Mouse (Mus musculus): ENCODE data around the gene Gpsm3. TPM values are rescaled to one million over a fixed set of nuclear protein-coding genes. Genes with fewer than 3 reads are reported as not detected.

Gpsm3 gene
- polyA plus RNA-seq, 1 experiment, result 10.0 TPM

- DNase-seq (ENCODE audit: low read depth), result peak; percentile 100
These were observed 13.9 kb downstream of the Gpsm3 start, which contains the start of gene Rnf5 for GRCm38 (mm10) chr17:34603375-34604060. Gene Rnf5, minus strand, starts transcription at chr17:34603690.

DNA sequence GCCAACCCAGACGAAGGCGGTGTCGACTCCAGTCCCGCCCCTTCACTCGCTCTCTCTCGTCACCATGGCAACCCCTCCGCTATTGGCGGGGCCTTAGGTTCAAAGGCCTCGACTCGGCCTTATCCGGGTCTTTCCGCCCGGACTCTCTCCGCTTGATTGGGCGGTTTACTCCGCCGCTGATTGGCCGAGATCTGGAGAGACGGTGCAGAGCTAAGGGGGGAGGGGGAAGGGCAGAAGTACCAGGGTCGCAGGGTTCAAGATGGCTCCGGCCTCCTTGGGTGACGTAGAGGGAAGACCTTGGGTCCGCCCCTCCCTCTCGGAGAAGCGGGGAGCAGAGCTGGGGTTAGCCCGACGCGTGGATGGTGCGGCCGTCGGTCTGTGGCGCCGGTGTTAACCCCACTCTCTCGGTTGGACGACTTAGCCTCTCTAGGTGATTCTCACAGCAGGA, 14.5 kb downstream of the Gpsm3 start, which contains the start of gene Agpat1:
Agpat1 (plus strand) TSS at position 202 of the 448 bp plus-strand sequence.
- no peak for DNase-seq (ENCODE audit: low read depth)

DNA sequence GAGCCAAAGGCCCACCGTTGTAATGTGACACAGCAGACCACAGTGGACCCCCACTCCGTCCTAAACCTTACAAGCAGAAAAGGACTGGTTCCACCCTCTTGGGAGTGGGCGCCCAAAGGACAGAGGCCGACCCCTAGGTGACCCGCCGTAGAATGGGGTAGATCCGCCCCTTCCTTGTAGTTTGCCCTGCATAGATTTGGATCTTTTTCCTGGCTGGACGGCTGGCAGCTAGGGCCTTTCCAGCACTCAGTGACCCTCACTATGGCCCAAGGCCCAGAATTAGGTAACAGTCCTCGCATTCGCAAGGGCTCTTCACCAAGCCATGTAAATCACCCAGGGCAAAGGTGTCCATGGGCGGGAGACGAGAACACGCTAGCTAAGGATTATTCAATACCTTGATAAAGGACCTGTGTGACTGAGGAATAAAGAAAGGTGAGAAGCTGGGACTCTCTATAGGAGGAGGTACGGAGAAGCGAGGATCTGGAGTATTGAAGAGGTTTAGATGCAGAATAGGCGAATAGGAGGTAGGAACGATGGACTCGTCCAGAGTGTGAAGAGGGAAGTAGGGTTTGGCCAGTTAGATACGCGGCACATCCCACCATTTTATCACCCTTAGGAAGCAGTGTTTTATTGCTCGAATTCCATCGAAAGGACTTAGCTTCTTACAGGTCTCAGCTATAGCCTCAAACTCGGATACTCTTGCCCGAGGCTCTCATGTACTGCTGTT, 15.1 kb downstream of the Gpsm3 start:
- DNase-seq (ENCODE audit: low read depth), result no peak

DNA sequence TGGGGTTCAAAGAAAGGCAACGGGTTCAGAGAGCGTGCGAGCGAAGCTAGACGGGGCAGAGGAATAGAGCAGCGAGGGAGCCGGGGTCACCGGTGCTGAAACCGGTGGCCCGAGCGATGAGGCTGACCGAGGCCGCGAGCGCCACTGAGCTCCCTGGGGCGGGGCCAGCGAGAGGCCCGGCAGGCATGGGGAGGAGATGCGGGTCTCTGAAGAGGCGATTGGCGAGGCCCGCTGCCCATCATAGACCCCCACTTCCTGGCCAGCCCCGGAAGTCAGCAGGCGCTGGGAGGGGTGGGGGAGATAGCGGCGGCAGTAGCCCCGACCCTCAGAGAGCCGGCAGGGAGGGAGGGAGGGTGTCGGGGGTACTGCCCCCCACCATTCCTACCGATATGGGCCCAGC, 16.0 kb downstream of the Gpsm3 start:
- no peak for DNase-seq (ENCODE audit: low read depth)

GRCm38 (mm10) chr17:34606186-34607039, 16.8 kb downstream of the Gpsm3 start:
- DNase-seq (ENCODE audit: low read depth), result no peak

DNA sequence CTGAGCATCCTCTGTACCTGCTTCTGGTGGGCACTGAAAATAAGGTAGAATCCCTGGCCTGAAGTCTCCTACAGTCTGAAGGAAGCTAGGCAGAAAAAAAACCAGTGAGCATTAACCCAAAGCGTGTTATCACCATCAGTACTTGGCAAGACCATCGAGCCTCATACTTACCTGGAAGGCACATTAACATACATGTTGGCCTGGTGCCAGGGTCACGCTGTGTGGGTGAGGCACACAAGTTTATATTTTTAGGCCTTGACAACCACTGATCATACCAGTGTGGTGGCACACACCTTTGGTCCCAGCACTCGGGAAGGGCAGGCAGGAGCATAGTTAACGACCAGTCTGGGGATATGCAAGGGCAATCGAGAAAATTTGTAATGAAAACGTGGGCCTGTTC, 18.4 kb downstream of the Gpsm3 start:
- DNase-seq (ENCODE audit: low read depth), result no peak

DNA sequence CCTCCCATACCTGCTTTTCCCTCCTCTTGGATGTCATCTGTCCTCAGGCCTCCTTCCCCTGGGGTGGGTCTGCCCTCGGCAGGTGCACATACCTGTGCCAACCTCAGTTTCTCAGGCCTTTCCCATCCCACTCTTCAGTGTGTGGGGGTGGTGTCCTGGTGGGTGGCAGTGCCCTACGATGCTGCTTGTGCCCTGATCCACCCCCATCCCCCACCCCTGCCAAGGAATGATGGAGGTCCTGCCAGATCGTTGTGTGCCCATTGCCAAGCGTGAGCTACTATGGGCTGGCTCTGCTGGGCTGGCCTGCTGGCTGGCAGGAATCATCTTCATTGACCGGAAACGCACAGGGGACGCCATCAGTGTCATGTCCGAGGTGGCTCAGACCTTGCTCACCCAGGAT, 21.4 kb downstream of the Gpsm3 start:
- no peak for DNase-seq (ENCODE audit: low read depth)

DNA sequence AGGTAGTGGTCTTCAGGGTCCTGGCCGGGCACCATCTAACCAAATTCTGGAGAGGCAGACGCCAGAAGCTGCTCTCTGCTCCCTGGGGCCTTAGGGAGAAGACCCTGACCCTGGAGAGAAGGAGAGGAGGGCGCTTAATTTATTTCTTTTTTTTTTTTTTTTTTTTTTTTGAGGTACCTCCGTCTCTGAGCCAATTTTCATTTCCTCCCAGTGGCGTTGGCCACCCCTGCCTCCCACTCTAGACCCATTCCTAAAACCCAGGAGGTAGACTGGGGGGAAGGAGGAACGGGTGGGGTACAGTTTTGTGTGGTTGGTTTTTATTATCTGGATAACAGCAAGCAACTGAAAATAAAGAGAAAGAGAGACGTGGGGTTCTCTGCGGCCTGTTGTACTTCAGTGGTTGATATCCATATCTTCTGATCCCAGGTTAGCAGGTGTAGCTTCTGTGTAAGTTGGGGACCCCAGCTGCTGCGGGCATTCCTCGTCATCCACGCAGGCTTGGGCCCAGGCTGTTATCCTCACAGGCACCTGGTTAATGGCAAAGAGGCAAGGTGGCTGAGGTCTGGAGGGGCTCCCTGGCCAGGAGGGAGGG, 23.5 kb downstream of the Gpsm3 start:
- no peak for DNase-seq (ENCODE audit: low read depth)

DNA sequence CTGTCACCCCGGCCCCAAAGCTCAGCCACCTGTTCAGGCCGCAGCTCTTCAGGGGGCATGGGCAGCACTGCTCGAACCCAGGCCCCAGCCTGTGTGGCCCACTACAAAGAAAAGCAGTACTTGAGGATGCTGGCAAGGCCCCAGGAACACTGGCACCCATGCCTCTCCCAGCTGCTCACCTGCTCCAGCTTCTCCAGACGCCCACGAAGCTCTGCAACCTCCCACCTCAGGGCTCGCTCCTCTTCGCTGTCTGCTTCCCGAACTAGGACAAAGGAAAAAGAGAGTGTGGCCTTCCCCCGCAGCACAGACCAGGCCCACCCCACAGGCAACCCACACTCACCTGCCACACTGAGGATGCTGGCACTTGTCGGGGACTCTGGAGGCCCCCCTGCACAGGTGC, 24.2 kb downstream of the Gpsm3 start:
- DNase-seq (ENCODE audit: low read depth), result no peak

DNA sequence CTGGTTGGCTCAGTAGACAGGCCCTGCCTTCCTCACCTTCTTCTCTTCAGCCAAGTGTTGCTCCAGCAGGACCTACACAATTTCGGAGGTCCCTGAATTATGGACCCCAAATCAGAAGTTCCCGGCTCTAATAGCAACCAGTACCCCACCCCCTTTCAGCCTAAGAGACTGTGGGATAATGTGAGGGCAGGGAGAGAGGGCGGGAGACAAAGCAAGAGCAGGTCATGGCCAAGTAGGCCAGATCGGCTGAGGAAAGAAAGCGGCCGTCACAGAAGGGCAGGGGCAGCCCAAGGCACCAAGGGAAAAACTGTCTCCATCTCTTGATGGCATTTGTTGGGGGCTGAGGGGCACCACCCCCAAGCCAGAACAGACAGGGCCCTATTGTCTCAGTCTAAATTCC, 26.3 kb downstream of the Gpsm3 start, which contains the start of gene Egfl8:
Egfl8 (minus strand) TSS at position 101 of the 400 bp plus-strand sequence.
- no peak for DNase-seq (ENCODE audit: low read depth)

DNA sequence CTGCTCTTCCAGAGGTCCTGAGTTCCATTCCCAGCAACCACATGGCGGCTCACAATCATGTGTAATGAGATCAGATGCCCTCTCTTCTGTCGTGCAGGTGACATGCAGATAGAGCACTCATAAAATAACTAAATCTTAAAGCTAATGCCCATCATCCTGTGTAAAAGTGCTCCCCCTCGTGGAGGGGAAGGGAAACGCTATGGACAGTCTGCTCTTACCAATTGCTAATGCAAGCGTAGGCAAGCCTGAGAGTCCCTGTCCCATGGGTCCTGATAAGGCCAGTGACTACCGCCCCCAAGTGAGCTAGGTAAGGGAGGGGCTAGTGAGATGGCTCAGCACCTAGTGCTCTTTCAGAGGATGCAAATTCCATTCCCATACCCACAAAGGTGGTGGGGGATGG, 29.4 kb downstream of the Gpsm3 start:
- DNase-seq (ENCODE audit: low read depth), result no peak

DNA sequence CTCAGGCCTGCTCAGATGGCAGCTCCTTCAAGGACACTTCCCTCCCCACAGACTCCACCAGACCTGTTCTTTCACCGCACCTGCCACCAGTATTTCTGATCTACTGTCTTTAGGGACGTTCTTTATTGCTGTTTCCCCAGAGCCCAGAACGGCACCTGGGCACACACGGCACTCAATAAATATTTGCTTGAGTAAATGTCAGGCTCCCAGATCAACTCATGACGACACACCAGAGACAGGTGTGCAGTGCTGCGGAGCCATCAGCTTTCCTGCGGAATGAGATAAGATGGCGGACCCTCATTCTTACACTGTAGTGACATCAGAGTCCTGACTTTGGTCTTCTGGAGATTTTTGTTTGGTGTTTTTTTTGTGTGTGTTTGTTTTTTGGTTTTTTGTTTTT, 31.4 kb downstream of the Gpsm3 start:
- no peak for DNase-seq (ENCODE audit: low read depth)

GRCm38 (mm10) chr17:34623161-34623560, 33.6 kb downstream of the Gpsm3 start:
- DNase-seq (ENCODE audit: low read depth), result no peak

DNA sequence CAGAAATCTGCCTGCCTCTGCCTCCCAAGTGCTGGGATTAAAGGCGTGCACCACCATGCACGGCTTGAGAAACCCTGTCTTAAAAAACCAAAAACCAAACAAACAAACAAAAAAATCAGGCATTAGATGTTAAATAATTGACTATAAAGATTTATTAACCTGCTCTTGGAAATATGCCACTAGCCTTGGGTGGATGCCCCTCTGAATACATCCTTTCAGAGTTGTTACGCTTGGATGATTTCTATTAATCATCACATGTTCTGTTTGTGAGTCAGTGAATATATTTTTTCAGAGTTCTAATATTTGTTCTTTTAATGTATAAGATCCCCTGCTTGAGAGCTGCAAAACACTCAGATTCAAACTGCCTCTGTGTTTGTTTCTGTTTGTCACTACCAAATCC, 35.4 kb downstream of the Gpsm3 start:
- no peak for DNase-seq (ENCODE audit: low read depth)

DNA sequence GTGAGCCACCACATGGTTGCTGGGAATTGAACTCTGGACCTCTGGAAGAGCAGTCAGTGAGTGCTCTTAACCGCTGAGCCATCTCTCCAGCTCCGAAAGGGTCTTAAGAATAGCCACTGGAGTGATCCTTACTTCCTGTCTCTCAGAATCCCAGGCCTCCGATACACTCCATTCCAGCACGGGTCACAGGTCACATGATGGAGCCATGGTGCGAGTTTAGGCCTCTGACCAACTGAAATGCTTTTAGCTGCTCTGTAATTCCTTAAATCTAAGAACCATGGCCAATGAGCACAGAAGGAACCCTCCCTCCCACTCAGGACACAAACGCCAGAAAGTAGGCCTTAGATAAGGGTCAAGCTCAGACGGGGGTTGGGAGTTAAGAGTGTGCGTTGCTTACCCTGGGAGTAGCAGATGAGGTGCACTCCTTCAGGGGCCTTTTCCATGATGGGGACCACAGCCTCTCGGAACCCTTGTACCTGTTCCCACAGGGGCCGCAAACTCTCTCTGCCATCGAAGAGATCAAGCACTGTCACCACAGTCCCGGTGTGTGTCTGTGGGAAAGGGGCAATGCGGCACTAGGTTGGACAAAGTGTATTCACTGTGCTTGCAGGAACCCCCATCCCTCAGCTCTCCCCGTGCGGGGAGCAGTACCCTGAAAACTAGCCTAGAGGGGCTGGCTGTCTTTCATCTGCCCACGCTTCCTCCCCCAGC, 36.6 kb downstream of the Gpsm3 start:
- DNase-seq (ENCODE audit: low read depth), result no peak

- DNase-seq (ENCODE audit: low read depth), result no peak
These were observed 37.1 kb downstream of the Gpsm3 start for GRCm38 (mm10) chr17:34626773-34627092.

DNA sequence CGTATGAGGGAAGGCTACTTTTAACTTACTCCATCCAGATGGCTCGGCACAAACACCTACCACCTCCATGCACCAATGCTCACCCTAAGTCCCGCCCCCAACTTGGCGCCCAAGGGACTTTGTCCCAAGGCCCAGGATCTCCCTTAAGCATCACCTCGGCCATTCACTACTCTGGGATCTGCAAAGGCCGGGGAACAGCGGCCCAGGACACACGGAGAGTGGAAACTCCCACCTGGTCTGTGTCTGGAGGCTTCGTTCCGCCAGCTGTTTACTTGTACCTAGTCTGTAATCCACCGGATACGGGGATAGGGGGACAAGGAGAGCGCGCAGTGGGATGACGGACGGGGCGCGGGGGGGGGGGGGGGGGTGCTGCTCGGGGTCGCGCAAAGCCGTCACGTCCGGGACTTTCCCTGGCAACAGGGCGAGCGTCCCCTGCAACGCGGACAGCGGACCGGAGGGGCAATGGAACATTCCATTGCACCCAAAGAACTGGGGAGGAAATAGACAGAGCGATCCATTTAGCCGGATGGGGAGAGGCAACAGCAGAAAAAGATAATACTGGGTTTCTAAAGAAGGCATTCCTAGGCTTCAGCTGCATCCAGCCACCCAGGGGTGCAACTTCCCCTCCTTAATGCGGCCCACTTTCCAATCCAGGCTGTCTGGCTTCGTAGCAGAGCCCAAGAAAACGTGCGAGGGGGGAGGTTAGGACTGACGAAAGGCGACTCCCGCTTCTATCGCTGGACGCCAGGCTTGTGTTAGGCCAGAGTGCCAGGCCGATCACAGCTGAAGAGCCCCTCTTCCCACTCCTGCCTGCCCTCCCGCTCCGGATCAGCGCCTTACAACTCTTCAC, 37.7 kb downstream of the Gpsm3 start:
- no peak for DNase-seq (ENCODE audit: low read depth)

- no peak for DNase-seq (ENCODE audit: low read depth)
These were observed 38.5 kb downstream of the Gpsm3 start, which contains the start of gene Ppt2 for GRCm38 (mm10) chr17:34627943-34628643. Gene Ppt2, minus strand, starts transcription at chr17:34628510.

DNA sequence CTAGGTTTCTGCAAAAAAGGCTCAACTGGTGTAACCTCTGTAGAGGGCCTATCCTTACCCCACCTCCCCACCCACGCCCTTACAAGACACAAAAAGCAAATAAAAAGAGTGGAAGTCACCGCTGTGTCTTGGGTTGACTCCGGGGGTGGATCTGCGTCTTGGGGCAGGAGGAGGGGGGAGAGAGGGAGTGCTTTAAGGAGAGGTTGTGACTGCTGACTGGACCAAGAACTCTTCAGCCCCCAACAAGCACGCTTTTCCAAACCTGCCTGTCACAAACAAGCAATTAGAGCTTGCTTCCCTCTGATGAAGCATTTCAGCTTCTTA, 39.0 kb downstream of the Gpsm3 start:
- DNase-seq (ENCODE audit: low read depth), result no peak

DNA sequence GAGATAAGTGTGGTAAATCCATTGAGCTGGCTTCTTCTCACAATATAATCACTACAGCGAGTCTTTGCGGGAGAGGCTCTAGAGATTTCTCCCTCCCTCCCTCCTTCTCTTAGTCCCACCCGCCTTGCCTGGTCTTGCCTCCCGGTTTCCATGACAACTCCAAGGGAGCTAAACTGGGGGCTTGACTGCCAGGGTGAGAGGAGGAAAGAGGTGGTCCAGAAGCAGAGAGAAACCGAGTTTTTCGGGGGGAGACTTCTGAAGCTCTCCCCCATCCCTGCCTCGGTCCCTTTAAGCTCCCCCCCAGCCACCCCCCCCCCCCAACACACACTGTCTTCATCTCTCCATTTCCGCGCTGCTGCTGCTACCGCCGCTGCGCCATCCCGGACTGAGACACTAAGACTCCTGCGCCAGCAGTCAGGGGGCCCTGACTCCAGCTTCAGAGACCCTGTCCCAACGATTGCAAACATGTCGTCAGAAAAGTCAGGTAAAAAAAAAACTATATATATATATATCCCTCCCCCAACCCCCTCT, 39.7 kb downstream of the Gpsm3 start, which contains the start of gene Prrt1:
Prrt1 (plus strand) TSS at position 313 of the 531 bp plus-strand sequence.
- DNase-seq (ENCODE audit: low read depth), result no peak

Measured in gonadal fat pad, adult 2 months (tissue).